Mouse (Mus musculus) G1E (cell line): Measurements from ENCODE around the gene U2surp. TPM values are rescaled to one million over a fixed set of nuclear protein-coding genes. Genes with fewer than 3 reads are reported as not detected.
"Not testable (repeated sequence)": the region's sequence is repeated elsewhere in the genome, so short reads cannot be mapped to it uniquely, and the experiment has no call there.

Experiments used
- ATAC-seq: 2 replicates; pipeline ENCODE4 v1.8.0; 2016; ENCODE audit warnings: mild to moderate bottlenecking; ENCODE audit not compliant: insufficient number of reproducible peaks, poor library complexity, low FRiP score, severe bottlenecking; ENCODE audit errors: extremely low read depth
- DNase-seq: peaks from one replicate; pipeline ENCODE4 v3.0.0; 2012; ENCODE audit warnings: low spot score
- H3K27me3 ChIP-seq: 2 replicates; pipeline ENCODE4 v1.6.1; 2012; ENCODE audit warnings: mild to moderate bottlenecking, low read length, inconsistent platforms; ENCODE audit not compliant: insufficient read depth
- H3K36me3 ChIP-seq: replicated peaks from 2 replicates; pipeline ENCODE3; 2012; ENCODE audit warnings: mild to moderate bottlenecking, inconsistent platforms
- H3K4me1 ChIP-seq: 2 replicates; pipeline ENCODE4 v1.6.1; 2012; ENCODE audit warnings: low read depth, low read length, inconsistent platforms, mixed read lengths; ENCODE audit not compliant: insufficient read depth
- H3K4me3 ChIP-seq: 2 replicates; pipeline ENCODE4 v1.5.1; 2012; ENCODE audit warnings: low read depth, mild to moderate bottlenecking, inconsistent platforms, low read length, moderate library complexity, mixed read lengths
- H3K9me3 ChIP-seq: replicated peaks from 2 replicates; pipeline ENCODE4 v1.6.1; 2012; ENCODE audit warnings: inconsistent platforms
- CTCF ChIP-seq: IDR thresholded peaks from 2 replicates; pipeline ENCODE4 v1.5.1; 2012; ENCODE audit warnings: low read depth, low read length, inconsistent platforms, mixed read lengths
- GATA1 ChIP-seq: IDR thresholded peaks from 2 replicates; pipeline ENCODE4 v1.6.1; 2012; ENCODE audit warnings: borderline replicate concordance, low read length, inconsistent platforms, mixed read lengths
- GATA2 ChIP-seq: IDR thresholded peaks from 2 replicates; pipeline ENCODE4 v1.6.1; 2012; ENCODE audit warnings: low read depth, low read length, inconsistent platforms, borderline replicate concordance
- POLR2AphosphoS5 ChIP-seq: IDR thresholded peaks from 2 replicates; pipeline ENCODE4 v1.6.1; 2012; ENCODE audit warnings: low read depth, low read length, inconsistent platforms; ENCODE audit not compliant: insufficient replicate concordance
- TAL1 ChIP-seq: conservative IDR thresholded peaks from 2 replicates; pipeline ENCODE4 v1.6.1; 2012; ENCODE audit warnings: low read depth, low read length, inconsistent platforms, mixed read lengths
- polyA plus RNA-seq: library from polyadenylated mRNA; stranded (reverse); fragments of >175 nt; gene quantifications from 2 replicates; pipeline ENCODE4 v1.2.3, GENCODE M21; 2012
- total RNA-seq, 2 experiments: library from RNA; stranded (forward) in 1 of 2; stranded (reverse) in 1 of 2; fragments of 200-1000 nt in 1 of 2; fragments of >200 nt in 1 of 2; fragmentation: Nextera tagmentation in 1 of 2; gene quantifications; 2 replicates each; pipeline ENCODE4 v1.2.3; 2014 to 2017

U2surp gene
- total and polyA plus RNA-seq, 3 experiments, result 14.1 to 232 (median 222) TPM

DNA sequence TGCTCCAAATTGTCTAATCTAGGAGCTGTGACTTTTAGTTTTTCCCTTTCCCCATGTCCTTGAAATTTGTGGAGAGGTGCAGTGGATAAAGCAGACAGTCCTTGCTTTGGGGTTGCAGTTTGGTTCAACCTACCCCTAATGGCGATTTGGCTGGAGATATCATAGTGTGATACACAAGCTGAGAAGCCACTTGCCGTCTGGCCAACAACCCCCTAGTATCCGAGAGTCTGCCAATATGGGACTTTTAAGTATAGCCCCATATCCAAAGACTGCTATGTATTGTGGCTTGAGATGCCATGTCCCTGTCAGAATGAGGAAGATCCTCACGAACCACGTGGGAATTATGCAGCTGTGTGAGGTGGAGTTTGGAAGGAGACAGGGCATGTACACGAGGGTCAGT, 13.6 kb upstream of the U2surp start:
- H3K9me3 ChIP-seq, result no peaks in the 10 kb centered on the region
- H3K36me3 ChIP-seq, result no peaks in the 10 kb centered on the region
- no peak for DNase-seq
- peaks cover 2% of the 10 kb centered on the region; the same call in 1 of the 2 replicates for H3K27me3 ChIP-seq
- H3K4me1 ChIP-seq, result peaks cover 7% of the 10 kb centered on the region
- no peak overlapping the region for H3K4me3 ChIP-seq
- no peak for TF ChIP-seq GATA2
- no peak for TF ChIP-seq CTCF
- no peak for TF ChIP-seq TAL1
- no peak for TF ChIP-seq GATA1
- no peak for TF ChIP-seq POLR2AphosphoS5
- ATAC-seq, result no peak

DNA sequence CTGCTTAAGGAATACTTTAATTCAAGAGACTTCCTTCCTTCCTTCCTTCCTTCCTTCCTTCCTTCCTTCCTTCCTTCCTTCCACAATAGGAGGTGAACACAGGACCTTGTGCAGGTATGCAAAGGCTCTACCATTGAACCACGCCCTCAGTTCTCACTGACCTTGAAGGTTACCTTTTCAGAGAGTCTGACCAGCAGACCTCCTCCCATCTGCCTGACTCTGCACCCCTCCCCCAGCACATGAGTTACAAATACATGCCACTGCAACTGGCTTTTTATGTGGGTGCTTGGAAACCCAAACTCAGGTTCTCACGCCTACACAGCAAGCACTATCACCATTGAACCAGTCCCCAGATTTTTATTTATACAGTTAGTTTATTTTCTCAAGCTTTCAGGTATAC, 10.8 kb upstream of the U2surp start:
- Histone ChIP-seq H3K27me3 (no peaks in the 10 kb centered on the region; the same call in 1 of the 2 replicates), H3K4me1 (peaks cover 7% of the 10 kb centered on the region), H3K9me3 (no peaks in the 10 kb centered on the region), H3K4me3 (no peak overlapping the region), H3K36me3 (no peaks in the 10 kb centered on the region)
- DNase-seq, result no peak
- no peak for TF ChIP-seq GATA1
- no peak for TF ChIP-seq GATA2
- no peak for TF ChIP-seq POLR2AphosphoS5
- no peak for TF ChIP-seq TAL1
- TF ChIP-seq CTCF, result no peak
- no peak for ATAC-seq

DNA sequence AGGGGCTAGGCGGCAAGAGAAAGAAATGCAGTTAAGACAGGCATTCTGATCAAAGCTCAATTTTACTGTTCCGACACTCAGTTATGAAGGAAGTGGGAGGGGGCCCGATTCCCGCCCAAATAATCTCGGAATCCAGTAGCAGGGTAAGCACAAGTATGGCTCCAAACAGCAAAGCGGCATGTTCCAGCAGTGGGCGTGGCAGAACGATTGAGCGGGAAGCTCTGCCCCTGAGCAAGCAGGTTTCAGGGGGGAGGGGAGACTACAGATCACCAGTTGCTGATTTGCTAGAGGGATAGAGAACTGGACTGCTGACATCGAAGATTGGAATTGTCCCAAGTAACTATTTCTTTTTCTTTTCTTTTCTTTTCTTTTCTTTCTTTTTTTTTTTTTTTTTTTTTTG, 9.8 kb upstream of the U2surp start:
- no peak for DNase-seq
- peak; percentile 45; the same call in 1 of the 2 replicates for ATAC-seq
- H3K9me3 ChIP-seq, result no peaks in the 10 kb centered on the region
- H3K27me3 ChIP-seq, result no peaks in the 10 kb centered on the region; the same call in 1 of the 2 replicates
- no peaks in the 10 kb centered on the region for H3K36me3 ChIP-seq
- H3K4me3 ChIP-seq, result no peak overlapping the region; the same call in 1 of the 2 replicates
- no peak for TF ChIP-seq POLR2AphosphoS5
- TF ChIP-seq TAL1, result no peak
- no peak for TF ChIP-seq GATA1
- TF ChIP-seq CTCF, result no peak
- TF ChIP-seq GATA2, result no peak
- H3K4me1 ChIP-seq, result peaks cover 7% of the 10 kb centered on the region

DNA sequence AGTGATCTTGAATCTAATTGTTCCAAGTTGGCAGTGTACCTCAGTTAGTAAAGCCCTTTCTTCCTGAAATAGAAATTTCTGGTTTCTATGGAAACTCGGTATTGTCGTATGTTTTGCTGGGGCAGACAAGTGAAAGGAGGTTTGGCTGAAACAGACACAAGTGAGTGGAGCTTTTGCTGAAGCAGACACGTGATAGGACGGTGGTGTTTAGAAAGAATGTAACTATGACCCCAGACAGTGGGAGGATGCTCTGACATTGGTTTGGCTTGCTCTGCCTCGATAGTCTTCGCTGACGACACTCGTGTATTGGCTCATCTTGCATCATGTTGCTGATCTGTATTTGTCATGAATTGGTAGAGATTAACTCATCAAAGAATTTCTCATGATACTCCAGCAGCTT, 9.2 kb upstream of the U2surp start:
- Histone ChIP-seq H3K9me3 (no peaks in the 10 kb centered on the region), H3K27me3 (no peaks in the 10 kb centered on the region; the same call in 1 of the 2 replicates), H3K4me1 (peaks cover 7% of the 10 kb centered on the region), H3K36me3 (no peaks in the 10 kb centered on the region), H3K4me3 (no peak overlapping the region)
- TF ChIP-seq GATA2 (no peak), TAL1 (no peak), GATA1 (no peak), POLR2AphosphoS5 (no peak), CTCF (no peak)
- no peak for DNase-seq
- ATAC-seq, result no peak

DNA sequence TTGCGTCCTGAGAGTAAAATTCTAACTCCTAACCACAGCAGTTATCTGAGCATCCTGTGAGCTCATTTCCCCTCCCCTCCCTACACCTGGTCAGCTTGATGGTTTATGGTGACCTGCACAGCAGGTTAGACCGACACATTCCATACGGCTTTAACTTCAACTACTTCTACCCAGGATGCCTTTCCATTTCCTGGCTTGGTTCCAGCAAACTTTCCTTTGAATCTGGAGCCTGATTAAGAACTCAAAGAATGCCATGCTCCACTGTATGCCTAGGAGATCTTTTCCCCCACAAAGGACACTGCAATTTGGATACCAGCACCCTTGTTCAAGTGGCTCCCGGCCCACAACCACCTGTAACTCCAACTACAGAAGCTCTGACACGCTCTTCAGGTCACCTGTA, 8.8 kb upstream of the U2surp start:
- TF ChIP-seq GATA2 (no peak), TAL1 (no peak), POLR2AphosphoS5 (no peak), GATA1 (no peak), CTCF (no peak)
- H3K4me1 ChIP-seq, result peaks cover 7% of the 10 kb centered on the region
- H3K9me3 ChIP-seq, result no peaks in the 10 kb centered on the region
- no peak overlapping the region for H3K4me3 ChIP-seq
- DNase-seq (no peak), ATAC-seq (no peak)
- H3K36me3 ChIP-seq, result no peaks in the 10 kb centered on the region
- no peaks in the 10 kb centered on the region; the same call in 1 of the 2 replicates for H3K27me3 ChIP-seq

DNA sequence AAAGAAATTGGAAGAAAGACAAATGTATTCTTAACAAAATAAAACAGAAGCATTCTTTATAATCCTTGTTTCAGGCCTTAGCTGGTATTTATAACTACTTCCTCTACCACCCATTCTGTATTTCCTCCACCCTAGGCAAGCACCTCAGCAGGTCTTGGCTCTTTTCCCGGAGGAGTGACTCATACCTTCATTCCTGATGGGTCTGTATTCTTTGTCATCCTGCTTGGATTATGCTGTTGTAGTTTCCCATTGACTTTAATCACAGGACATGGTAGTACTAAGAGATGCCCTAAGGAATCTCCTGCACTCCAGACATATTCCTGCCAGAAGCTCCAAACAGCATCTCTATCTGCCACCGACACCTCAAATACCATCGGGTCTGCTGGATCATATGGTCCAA, 2.6 kb upstream of the U2surp start:
- not testable (repeated sequence) for ATAC-seq, H3K36me3 ChIP-seq, H3K9me3 ChIP-seq, H3K4me3 ChIP-seq, DNase-seq, H3K27me3 ChIP-seq
- H3K4me1 ChIP-seq, result peaks cover 20% of the 10 kb centered on the region

DNA sequence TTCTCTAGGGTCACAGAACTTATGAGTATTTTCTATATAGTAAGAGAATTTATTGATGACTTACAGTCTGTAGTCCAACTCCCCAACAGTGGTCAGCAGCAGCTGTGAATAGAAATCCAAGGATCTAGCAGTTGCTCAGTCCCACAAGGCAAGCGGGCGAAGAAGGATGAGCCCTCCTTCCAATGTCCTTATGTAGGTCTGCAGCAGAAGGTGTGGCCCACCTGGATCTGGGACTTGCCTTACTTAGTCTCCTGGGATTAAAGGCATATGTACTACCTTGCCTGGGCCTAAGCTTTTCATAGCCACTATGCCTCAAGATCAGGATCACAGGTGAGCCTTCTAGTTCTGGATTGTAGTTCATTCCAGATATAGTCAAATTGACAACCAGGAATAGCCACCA, 2.0 kb upstream of the U2surp start:
- Histone ChIP-seq H3K4me3 (no peak overlapping the region), H3K36me3 (peaks cover 11% of the 10 kb centered on the region), H3K27me3 (no peaks in the 10 kb centered on the region), H3K9me3 (no peaks in the 10 kb centered on the region), H3K4me1 (peaks cover 23% of the 10 kb centered on the region)
- DNase-seq (no peak), ATAC-seq (no peak)
- no peak for TF ChIP-seq TAL1
- TF ChIP-seq CTCF, result no peak
